Mouse (Mus musculus) Patski (cell line): ENCODE data around the gene Klb. TPM values are rescaled to one million over a fixed set of nuclear protein-coding genes. Genes with fewer than 3 reads are reported as not detected.

Experiments
- ATAC-seq: fragments of 100-300 bp; one replicate; pipeline ENCODE4 v1.8.0; 2021
- CTCF ChIA-PET: fragments of 350-600 bp; sonication (Branson Sonifier 250); formaldehyde crosslinking; loops from one replicate; lab custom pipeline; 2022; ENCODE audit warnings: inconsistent platforms; lab: Charles Lee
- POLR2A ChIA-PET: fragments of 350-600 bp; sonication (Branson Sonifier 250); formaldehyde crosslinking; loops from one replicate; lab custom pipeline; 2022; ENCODE audit warnings: antibody characterized with exemption, inconsistent platforms; lab: Charles Lee
- DNase-seq: peaks from one replicate; pipeline ENCODE4 v3.0.0-alpha.2; 2011; ENCODE audit warnings: low read depth, low spot score
- H3K27me3 ChIP-seq: fragments of 371-371 bp; one replicate; pipeline ENCODE4 v1.5.1; 2021
- CTCF ChIP-seq: fragments of 100-300 bp; IDR thresholded peaks from one replicate; pipeline ENCODE4 v1.5.1; 2021
- in situ Hi-C: fragments of 300-500 bp; cut with MboI; formaldehyde crosslinking; loops from 3 replicates; pipeline ENCODE4 v1.11.1; 2018; ENCODE audit warnings: low pct_unique_long_range_greater_than_20kb, mixed read lengths
- polyA plus RNA-seq: library from polyadenylated mRNA; unstranded; gene quantifications from one replicate; pipeline ENCODE4 v1.2.3, GENCODE M21; 2021

Klb gene
- polyA plus RNA-seq, 1 experiment from 2014 or later: 0.05 TPM

GRCm38 (mm10) chr5:65329971-65330370, 18.1 kb upstream of the Klb start:
- in situ Hi-C loops: no loop called here
- DNase-seq (no peak), ATAC-seq (no peak)
- POLR2A ChIA-PET: no interaction called here
- no peaks in the 10 kb centered on the region for H3K27me3 ChIP-seq
- TF ChIP-seq CTCF: no peak
- CTCF ChIA-PET: no interaction called here

- TF ChIP-seq CTCF: no peak
- no peaks in the 10 kb centered on the region for H3K27me3 ChIP-seq
- ChIA-PET CTCF (interaction anchor here (0.8 kb wide), 1 partner anchor 10 kb away, joined by 3 read pairs; no protein-coding TSS in a partner anchor), POLR2A (interaction anchor here (0.6 to 2.7 kb wide), 6 partner anchors 49 to 1469 kb away, joined by 3 to 8 read pairs (median 4); partner anchors contain the start of genes Gm43552, Lias and Rpl9)
- in situ Hi-C loops: no loop called here
- no peak for DNase-seq
- ATAC-seq: no peak
These were observed 13.3 kb upstream of the Klb start for GRCm38 (mm10) chr5:65334788-65335187.

GRCm38 (mm10) chr5:65335298-65336074, 12.6 kb upstream of the Klb start, which contains the start of gene Rfc1:
Rfc1 (minus strand) TSS chr5:65335670.
- no peak for TF ChIP-seq CTCF
- in situ Hi-C loops: no loop called here
- ATAC-seq: peak; percentile 96
- peak; percentile 49 for DNase-seq
- POLR2A ChIA-PET: interaction anchor here (0.6 to 2.7 kb wide), 8 partner anchors 29 to 157 kb away, joined by 3 to 8 read pairs (median 3); partner anchors contain the start of genes Gm43552, Lias and Rpl9
- H3K27me3 ChIP-seq: no peaks in the 10 kb centered on the region
- CTCF ChIA-PET: interaction anchor here (0.9 kb wide), 1 partner anchor 9 kb away, joined by 3 read pairs; no protein-coding TSS in a partner anchor

GRCm38 (mm10) chr5:65336075-65336355, 12.1 kb upstream of the Klb start:
- no peak for DNase-seq
- CTCF ChIA-PET: interaction anchor here (0.7 to 0.9 kb wide), 3 partner anchors 9 to 406 kb away, joined by 3 read pairs; no protein-coding TSS in a partner anchor
- H3K27me3 ChIP-seq: no peaks in the 10 kb centered on the region
- POLR2A ChIA-PET: interaction anchor here (0.7 to 2.7 kb wide), 4 partner anchors 29 to 74 kb away, joined by 3 to 8 read pairs (median 3); partner anchors contain the start of genes Lias and Rpl9
- ATAC-seq: no peak
- TF ChIP-seq CTCF: no peak
- in situ Hi-C loops: no loop called here

GRCm38 (mm10) chr5:65338394-65338793, 9.7 kb upstream of the Klb start:
- H3K27me3 ChIP-seq: no peaks in the 10 kb centered on the region
- DNase-seq: no peak
- ChIA-PET CTCF (no interaction called here), POLR2A (no interaction called here)
- peak; percentile 66 for TF ChIP-seq CTCF
- in situ Hi-C loops: no loop called here
- ATAC-seq: no peak

GRCm38 (mm10) chr5:65340167-65340566, 7.9 kb upstream of the Klb start:
- DNase-seq (no peak), ATAC-seq (no peak)
- ChIA-PET CTCF (no interaction called here), POLR2A (no interaction called here)
- H3K27me3 ChIP-seq: no peaks in the 10 kb centered on the region
- in situ Hi-C loops: no loop called here
- no peak for TF ChIP-seq CTCF

- DNase-seq (no peak), ATAC-seq (no peak)
- in situ Hi-C loops: no loop called here
- H3K27me3 ChIP-seq: peaks cover 10% of the 10 kb centered on the region
- ChIA-PET CTCF (no interaction called here), POLR2A (no interaction called here)
- no peak for TF ChIP-seq CTCF
These were observed 2.4 kb downstream of the Klb start for GRCm38 (mm10) chr5:65350508-65350907.

GRCm38 (mm10) chr5:65354097-65354496, 6.0 kb downstream of the Klb start:
- no peak for DNase-seq

GRCm38 (mm10) chr5:65354985-65355384, 6.9 kb downstream of the Klb start:
- ATAC-seq (no peak), DNase-seq (no peak)
- in situ Hi-C loops: no loop called here
- TF ChIP-seq CTCF: peak; percentile 33
- ChIA-PET POLR2A (interaction anchor here (0.6 kb wide), 1 partner anchor 359 kb away, joined by 3 read pairs; no protein-coding TSS in a partner anchor), CTCF (no interaction called here)
- peaks cover 5% of the 10 kb centered on the region for H3K27me3 ChIP-seq

More at GRCm38 (mm10) chr5:65354097-65354496, 6.0 kb downstream of the Klb start:
- no peak for ATAC-seq
- in situ Hi-C loops: no loop called here
- peaks cover 10% of the 10 kb centered on the region for H3K27me3 ChIP-seq
- no peak for TF ChIP-seq CTCF
- ChIA-PET CTCF (no interaction called here), POLR2A (interaction anchor here (0.5 kb wide), 1 partner anchor 10 kb away, joined by 6 read pairs; no protein-coding TSS in a partner anchor)

- POLR2A ChIA-PET: no interaction called here
- CTCF ChIA-PET: interaction anchor here (1.4 kb wide), 1 partner anchor 13 kb away, joined by 3 read pairs; no protein-coding TSS in a partner anchor
- no peak for TF ChIP-seq CTCF
- ATAC-seq (no peak), DNase-seq (no peak)
- H3K27me3 ChIP-seq: no peaks in the 10 kb centered on the region
- in situ Hi-C loops: no loop called here
These were observed 8.7 kb downstream of the Klb start for GRCm38 (mm10) chr5:65356851-65357250.

GRCm38 (mm10) chr5:65357771-65358170, 9.7 kb downstream of the Klb start:
- TF ChIP-seq CTCF: no peak
- no peaks in the 10 kb centered on the region for H3K27me3 ChIP-seq
- POLR2A ChIA-PET: no interaction called here
- CTCF ChIA-PET: interaction anchor here (1.4 kb wide), 1 partner anchor 14 kb away, joined by 3 read pairs; no protein-coding TSS in a partner anchor
- DNase-seq (no peak), ATAC-seq (no peak)
- in situ Hi-C loops: no loop called here
